Mouse (Mus musculus) layer of hippocampus, adult 18-20 months (tissue): ENCODE results near the gene Phf8. TPM values are rescaled to one million over a fixed set of nuclear protein-coding genes. Genes with fewer than 3 reads are reported as not detected.
A peak's percentile ranks its signal among the peaks of the same experiment; 100 is the strongest.
"Not testable (repeated sequence)": the region's sequence is repeated elsewhere in the genome, so short reads cannot be mapped to it uniquely, and the experiment has no call there.

Experiments used
- DNase-seq, 2 experiments: peaks; one replicate each; pipeline ENCODE4 v3.0.0; 2022; ENCODE audit warnings: low spot score in 2 of 2
- long read RNA-seq: library from polyadenylated mRNA; stranded (forward); transcript quantifications from one replicate; pipeline ENCODE4 v2.0.0, GENCODE M21; 2021
- total RNA-seq, 2 experiments: library from RNA; stranded (reverse); gene quantifications; 2 replicates each; pipeline ENCODE4 v1.2.3; 2021

Gene Phf8
- 10 to 100 TPM; 28.8 to 34.3 TPM for total RNA-seq
- long read RNA-seq, full-length matches to known transcripts = 4 of 16 reads
- long read RNA-seq, partial matches to known transcripts = 4 of 16 reads
- long read RNA-seq, other reads (novel, unspliced or antisense) = 8 of 16 reads

GRCm38 (mm10) chrX:151520458-151521322 lies at the start of gene Phf8:
Phf8 (plus strand) TSS chrX:151520672.
- DNase-seq = peak; percentile 92 to 96

GRCm38 (mm10) chrX:151488128-151488527 lies 32.3 kb upstream of the Phf8 start:
- DNase-seq = no peak

DNA sequence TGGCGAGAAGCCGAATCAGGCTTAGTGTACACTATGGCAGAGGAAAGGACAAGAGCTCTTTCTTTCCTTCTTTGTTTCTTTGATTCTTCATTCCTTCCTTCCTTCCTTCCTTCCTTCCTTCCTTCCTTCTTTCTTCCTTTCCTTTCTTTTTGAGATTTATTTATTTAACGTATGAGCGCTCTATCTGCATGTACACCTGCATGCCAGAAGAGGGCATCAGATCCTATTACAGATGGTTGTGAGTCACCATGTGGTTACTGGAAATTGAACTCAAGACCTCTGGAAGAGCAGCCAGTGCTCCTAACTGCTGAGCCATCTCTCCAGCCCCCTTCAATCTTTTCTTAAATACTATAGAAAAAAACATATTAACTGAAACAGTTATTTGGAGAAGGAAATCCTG lies 27.2 kb upstream of the Phf8 start:
- DNase-seq = not testable (repeated sequence)

- DNase-seq = no peak
Observed at GRCm38 (mm10) chrX:151496596-151496995, 23.9 kb upstream of the Phf8 start.

DNA sequence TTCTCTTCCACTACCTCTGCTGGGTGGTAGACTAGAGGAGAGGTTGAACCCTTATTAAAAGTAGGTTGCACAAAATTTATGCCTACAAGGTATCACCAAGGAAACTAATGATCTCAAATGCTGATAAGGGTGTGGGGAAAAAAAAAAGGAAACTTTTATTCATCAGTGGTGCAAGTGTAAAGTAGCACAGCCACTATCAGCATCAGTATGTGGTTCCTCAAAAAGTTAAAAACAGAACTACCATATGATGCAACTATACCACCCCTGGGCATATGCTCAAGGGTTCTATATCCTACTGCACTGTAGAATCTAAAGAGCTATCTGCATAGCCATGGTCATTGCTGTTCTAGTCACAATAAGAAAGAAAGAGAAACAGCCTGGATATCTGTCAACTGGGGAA lies 11.9 kb upstream of the Phf8 start:
- no peak for DNase-seq

DNA sequence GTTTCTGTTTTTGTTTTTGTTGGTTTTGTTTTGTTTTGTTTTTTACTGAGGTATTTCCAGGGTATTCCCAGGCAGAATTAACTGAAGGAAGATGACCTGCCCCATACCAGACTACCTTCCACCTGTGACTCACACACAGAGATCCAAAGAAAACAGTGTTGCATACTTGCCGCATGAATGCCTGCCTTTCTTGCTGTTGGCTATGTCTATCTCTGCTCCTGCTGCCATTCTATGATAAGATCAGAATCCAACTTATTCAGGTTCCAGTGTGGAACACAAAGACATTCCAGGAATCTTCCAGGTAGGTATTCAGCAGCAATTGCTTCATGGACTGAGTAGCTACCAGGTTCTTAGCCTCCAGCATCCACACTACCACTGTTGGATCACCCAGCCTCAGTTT lies 10.6 kb upstream of the Phf8 start:
- DNase-seq = no peak

DNA sequence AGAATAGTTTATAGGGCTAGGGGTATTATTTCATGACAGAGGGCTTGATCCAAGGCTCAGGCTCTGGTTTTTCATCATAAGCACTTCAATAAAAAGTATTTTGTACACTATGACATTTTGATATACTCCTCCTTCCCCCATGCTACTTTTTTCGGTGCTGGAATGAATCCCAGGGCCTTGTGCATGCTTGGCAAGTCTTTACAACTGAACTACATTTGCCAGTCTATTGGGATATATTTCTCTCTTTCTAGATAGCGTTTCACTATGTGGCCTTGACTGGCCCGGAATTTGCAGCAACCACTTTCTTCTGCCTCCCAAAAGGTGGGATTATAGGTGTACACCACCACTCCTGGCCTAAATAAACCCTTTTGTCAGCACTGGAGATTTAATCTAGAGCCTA lies 7.4 kb upstream of the Phf8 start:
- peak in 1 of 2 experiments; percentile 2 for DNase-seq

DNA sequence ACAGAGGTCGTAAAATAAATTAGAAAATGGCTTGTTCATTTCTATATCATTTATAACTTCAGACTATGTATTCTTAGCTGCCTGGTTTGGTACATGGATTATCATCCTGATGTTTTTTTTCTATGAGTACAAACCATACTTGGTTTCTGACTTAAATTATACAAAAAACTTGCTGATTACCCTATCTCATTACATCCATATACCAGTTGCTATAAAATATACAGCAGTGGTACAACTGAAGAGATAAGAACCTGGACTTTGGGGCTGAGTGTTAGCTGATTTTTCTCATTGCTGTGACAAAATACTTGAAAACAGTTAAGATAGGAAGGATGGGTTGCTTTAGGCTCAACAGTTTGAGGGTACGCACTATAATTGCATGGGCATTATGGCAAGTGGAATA lies 6.8 kb upstream of the Phf8 start:
- no peak for DNase-seq

GRCm38 (mm10) chrX:151518181-151518580 lies 2.3 kb upstream of the Phf8 start:
- DNase-seq = no peak

GRCm38 (mm10) chrX:151520127-151520457 lies 380 bp upstream of the Phf8 start:
- no peak for DNase-seq

DNA sequence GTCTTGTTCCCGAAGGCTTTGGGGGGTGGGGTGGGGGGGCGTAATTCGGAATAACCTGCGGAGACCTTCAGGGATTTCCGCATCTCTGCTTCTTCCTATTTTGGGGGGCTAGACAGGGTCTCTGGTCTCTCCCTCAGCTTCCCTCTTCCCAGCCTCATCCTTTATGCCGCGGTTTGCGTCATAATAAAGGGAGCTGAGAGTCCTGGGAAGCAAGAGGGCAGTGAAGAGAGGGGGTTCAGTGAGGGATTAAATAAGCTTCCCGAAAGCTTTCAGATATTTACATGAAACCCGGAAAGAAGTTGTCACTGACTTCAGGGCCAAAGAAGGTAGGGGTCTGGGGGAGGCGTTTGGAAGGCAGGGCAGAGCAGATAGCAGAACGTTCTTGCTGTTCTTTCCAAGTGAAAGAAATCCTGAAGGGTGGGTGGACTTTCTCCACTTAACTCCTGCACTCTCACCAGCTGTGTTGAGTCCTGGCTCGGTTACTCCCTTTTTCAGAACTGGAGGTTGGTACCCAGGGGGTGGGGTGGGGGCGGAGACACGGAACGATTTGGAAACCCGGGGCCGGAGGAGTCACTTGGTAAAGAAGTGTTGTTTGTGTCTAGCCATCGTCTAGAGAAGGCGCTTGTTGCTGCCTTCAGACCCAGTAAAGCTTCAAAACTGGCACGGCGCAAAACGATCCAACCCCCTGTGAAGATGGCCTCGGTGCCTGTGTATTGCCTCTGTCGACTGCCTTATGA lies 1.5 kb downstream of the Phf8 start:
- peak in 1 of 2 experiments; percentile 5 for DNase-seq

GRCm38 (mm10) chrX:151553356-151553755 lies 32.9 kb downstream of the Phf8 start:
- no peak for DNase-seq

DNA sequence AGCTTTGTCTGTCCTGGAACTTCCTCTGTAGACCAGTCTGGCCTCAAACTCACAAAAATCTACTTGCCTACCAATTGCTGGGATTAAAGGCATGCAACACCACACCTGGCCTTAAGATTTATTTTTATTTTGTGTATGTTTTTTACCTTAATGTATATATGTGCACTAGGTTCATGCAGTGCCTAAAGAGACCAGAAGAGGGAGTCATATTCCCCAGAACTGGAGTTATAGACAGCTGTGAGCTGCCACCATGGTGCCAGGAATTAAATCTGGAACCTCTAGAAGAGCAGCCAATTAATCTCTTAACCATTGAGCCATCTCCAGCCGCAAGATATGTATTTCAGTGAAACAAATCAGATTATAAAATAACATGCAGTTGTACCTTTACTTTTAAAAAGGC lies 54.7 kb downstream of the Phf8 start:
- DNase-seq = no peak

DNA sequence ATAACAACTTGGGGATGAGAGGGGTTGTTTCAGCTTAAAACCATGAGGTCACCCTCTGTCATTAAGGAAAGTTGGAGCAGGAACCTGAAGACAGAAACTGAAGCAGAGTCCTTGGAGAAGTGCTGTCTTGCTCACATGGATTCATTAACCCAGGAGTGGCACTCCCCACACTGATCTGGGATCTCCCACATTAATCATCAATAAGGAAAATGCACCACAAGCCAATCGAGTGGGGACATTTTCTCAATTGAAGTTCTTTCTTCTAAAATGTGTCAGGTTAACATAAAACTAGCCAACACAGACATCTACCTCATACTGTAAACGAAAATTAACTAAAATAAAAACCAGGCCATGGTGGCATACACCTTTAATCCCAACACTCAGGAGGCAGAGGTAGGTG lies 122.9 kb downstream of the Phf8 start:
- no peak for DNase-seq

GRCm38 (mm10) chrX:151653744-151654143 lies 133.3 kb downstream of the Phf8 start:
- no peak for DNase-seq

GRCm38 (mm10) chrX:151674492-151675171 lies 154.2 kb downstream of the Phf8 start:
- peak in 1 of 2 experiments; percentile 4 for DNase-seq

Other genes starting within 250 kb of the Phf8 start
- 10 to 100 TPM; 48.0 to 50.4 TPM for gene Fam120c, start 176.5 kb upstream of the Phf8 start, total RNA-seq